Mouse (Mus musculus) liver, embryonic 13.5 days (tissue): Measurements from ENCODE around the gene Pdgfa. TPM values are rescaled to one million over a fixed set of nuclear protein-coding genes. Genes with fewer than 3 reads are reported as not detected.

Experiments
- ATAC-seq: fragments of 200-750 bp; cut with Nextera tagmentation; 2 replicates; pipeline ENCODE4 v1.8.0; 2017; ENCODE audit warnings: low read depth, mild to moderate bottlenecking, moderate number of reproducible peaks, moderate library complexity
- DNase-seq: peaks from one replicate; pipeline ENCODE4 v3.0.0; 2022
- H3K27ac ChIP-seq: fragments of 300-500 bp; sonication (generic); 2 replicates; pipeline ENCODE4 v1.5.1; 2015; ENCODE audit warnings: moderate library complexity, mild to moderate bottlenecking, inconsistent platforms
- H3K27me3 ChIP-seq: fragments of 300-500 bp; sonication (generic); 2 replicates; pipeline ENCODE4 v1.6.1; 2015; ENCODE audit warnings: mild to moderate bottlenecking, inconsistent platforms
- H3K36me3 ChIP-seq: fragments of 300-500 bp; sonication (generic); 2 replicates; pipeline ENCODE4 v1.6.1; 2015; ENCODE audit warnings: mild to moderate bottlenecking, inconsistent platforms
- H3K4me1 ChIP-seq: fragments of 300-500 bp; sonication (generic); replicated peaks from 2 replicates; pipeline ENCODE4 v1.6.1; 2015; ENCODE audit warnings: inconsistent platforms
- H3K4me2 ChIP-seq: fragments of 300-500 bp; sonication (generic); 2 replicates; pipeline ENCODE4 v1.6.1; 2015; ENCODE audit warnings: inconsistent platforms, mild to moderate bottlenecking, moderate library complexity
- H3K4me3 ChIP-seq: fragments of 300-500 bp; sonication (generic); replicated peaks from 2 replicates; pipeline ENCODE4 v1.5.1; 2015; ENCODE audit warnings: mild to moderate bottlenecking, inconsistent platforms
- H3K9ac ChIP-seq: fragments of 300-500 bp; sonication (generic); 2 replicates; pipeline ENCODE4 v1.6.1; 2015; ENCODE audit warnings: mild to moderate bottlenecking, inconsistent platforms
- H3K9me3 ChIP-seq: fragments of 300-500 bp; sonication (generic); replicated peaks from 2 replicates; pipeline ENCODE4 v1.6.1; 2016; ENCODE audit warnings: inconsistent platforms
- WGBS: fragments of 180-500 bp; shearing (Covaris S2); methylation state at CpG from one replicate; pipeline ENCODE4 v1.1.7; 2015; ENCODE audit not compliant: insufficient replicate concordance; 5-methylcytosine and 5-hydroxymethylcytosine counted together
- polyA plus RNA-seq: library from polyadenylated mRNA; unstranded; fragments of >200 nt; fragmentation: Nextera tagmentation; extraction: Ambion mirVana; gene quantifications from 2 replicates; pipeline ENCODE4 v1.2.1, GENCODE M21; 2015

Pdgfa gene
- polyA plus RNA-seq, result 2.2 and 2.3 TPM in 2 replicates

GRCm38 (mm10) chr5:138997171-138997788, at the start of gene Pdgfa:
Gene Pdgfa, minus strand, starts transcription at chr5:138997370.
- H3K27me3 ChIP-seq, result peaks cover 98% of the 10 kb centered on the region
- no peak within 1 kb of the TSS for H3K27ac ChIP-seq
- H3K9ac ChIP-seq, result no peak within 1 kb of the TSS
- ATAC-seq (no peak), DNase-seq (no peak)
- no peaks in the 10 kb centered on the region for H3K9me3 ChIP-seq
- H3K4me2 ChIP-seq, result peak within 1 kb of the TSS; percentile 69
- peak within 1 kb of the TSS; percentile 58 for H3K4me3 ChIP-seq
- 1% methylated on average over 48 of the region's 48 CpGs for WGBS
- H3K36me3 ChIP-seq, result no peaks in the 10 kb centered on the region
- H3K4me1 ChIP-seq, result peaks cover 37% of the 10 kb centered on the region

GRCm38 (mm10) chr5:139046636-139047035, 49.5 kb upstream of the Pdgfa start:
- Histone ChIP-seq H3K36me3 (no peaks in the 10 kb centered on the region), H3K4me2 (no peak overlapping the region), H3K9ac (no peak overlapping the region), H3K27ac (no peak overlapping the region), H3K4me1 (no peaks in the 10 kb centered on the region), H3K4me3 (no peak overlapping the region), H3K27me3 (no peaks in the 10 kb centered on the region), H3K9me3 (no peaks in the 10 kb centered on the region)
- ATAC-seq (no peak), DNase-seq (no peak)
- WGBS, result 43% methylated on average over 5 of the region's 5 CpGs

- 55% methylated on average over 4 of the region's 4 CpGs for WGBS
- H3K27me3 ChIP-seq, result no peaks in the 10 kb centered on the region
- H3K27ac ChIP-seq, result no peak overlapping the region
- ATAC-seq, result no peak
- no peaks in the 10 kb centered on the region for H3K4me1 ChIP-seq
- H3K9me3 ChIP-seq, result no peaks in the 10 kb centered on the region
- H3K36me3 ChIP-seq, result no peaks in the 10 kb centered on the region
- H3K4me3 ChIP-seq, result no peak overlapping the region
- no peak overlapping the region for H3K9ac ChIP-seq
- no peak overlapping the region for H3K4me2 ChIP-seq
- no peak for DNase-seq
Measured at GRCm38 (mm10) chr5:139043546-139043945, 46.4 kb upstream of the Pdgfa start.

GRCm38 (mm10) chr5:139042299-139042698, 45.1 kb upstream of the Pdgfa start:
- Histone ChIP-seq H3K36me3 (no peaks in the 10 kb centered on the region), H3K27me3 (no peaks in the 10 kb centered on the region), H3K4me2 (no peak overlapping the region), H3K4me3 (no peak overlapping the region), H3K27ac (no peak overlapping the region), H3K9me3 (no peaks in the 10 kb centered on the region), H3K4me1 (no peaks in the 10 kb centered on the region), H3K9ac (no peak overlapping the region)
- DNase-seq (no peak), ATAC-seq (no peak)
- WGBS, result 39% methylated on average over 12 of the region's 12 CpGs

GRCm38 (mm10) chr5:139035171-139035570, 38.0 kb upstream of the Pdgfa start:
- H3K4me1 ChIP-seq, result no peaks in the 10 kb centered on the region; the same call in 1 of the 2 replicates
- DNase-seq (no peak), ATAC-seq (no peak)
- H3K9ac ChIP-seq, result no peak overlapping the region
- WGBS, result 53% methylated on average over 2 of the region's 2 CpGs
- no peaks in the 10 kb centered on the region for H3K36me3 ChIP-seq
- no peaks in the 10 kb centered on the region for H3K9me3 ChIP-seq
- no peak overlapping the region for H3K4me2 ChIP-seq
- no peaks in the 10 kb centered on the region for H3K27me3 ChIP-seq
- H3K4me3 ChIP-seq, result no peak overlapping the region
- no peak overlapping the region for H3K27ac ChIP-seq

- DNase-seq (no peak), ATAC-seq (no peak)
- Histone ChIP-seq H3K36me3 (no peaks in the 10 kb centered on the region), H3K9me3 (no peaks in the 10 kb centered on the region), H3K4me1 (no peaks in the 10 kb centered on the region; the same call in 1 of the 2 replicates), H3K4me3 (no peak overlapping the region), H3K4me2 (no peak overlapping the region), H3K9ac (no peak overlapping the region), H3K27ac (no peak overlapping the region), H3K27me3 (no peaks in the 10 kb centered on the region)
- 45% methylated on average over 6 of the region's 6 CpGs for WGBS
Measured at GRCm38 (mm10) chr5:139034746-139035145, 37.6 kb upstream of the Pdgfa start.

- DNase-seq (no peak), ATAC-seq (no peak)
- WGBS, result 52% methylated on average over 14 of the region's 14 CpGs
- no peaks in the 10 kb centered on the region for H3K27me3 ChIP-seq
- H3K4me3 ChIP-seq, result no peak overlapping the region
- no peak overlapping the region for H3K27ac ChIP-seq
- no peaks in the 10 kb centered on the region; the same call in 1 of the 2 replicates for H3K4me1 ChIP-seq
- H3K36me3 ChIP-seq, result no peaks in the 10 kb centered on the region
- H3K9me3 ChIP-seq, result no peaks in the 10 kb centered on the region
- H3K4me2 ChIP-seq, result no peak overlapping the region
- no peak overlapping the region for H3K9ac ChIP-seq
Measured at GRCm38 (mm10) chr5:139033406-139034317, 36.5 kb upstream of the Pdgfa start.

GRCm38 (mm10) chr5:139027603-139028002, 30.4 kb upstream of the Pdgfa start:
- H3K4me3 ChIP-seq, result no peak overlapping the region
- H3K27me3 ChIP-seq, result no peaks in the 10 kb centered on the region
- H3K4me1 ChIP-seq, result no peaks in the 10 kb centered on the region; the same call in 1 of the 2 replicates
- no peak for ATAC-seq
- H3K4me2 ChIP-seq, result no peak overlapping the region
- no peaks in the 10 kb centered on the region for H3K36me3 ChIP-seq
- WGBS, result 66% methylated on average over 15 of the region's 15 CpGs
- H3K9me3 ChIP-seq, result no peaks in the 10 kb centered on the region
- DNase-seq, result no peak
- H3K27ac ChIP-seq, result no peak overlapping the region
- no peak overlapping the region for H3K9ac ChIP-seq

- H3K36me3 ChIP-seq, result no peaks in the 10 kb centered on the region
- no peak overlapping the region; the same call in 1 of the 2 replicates for H3K27ac ChIP-seq
- H3K4me1 ChIP-seq, result no peaks in the 10 kb centered on the region
- no peak for ATAC-seq
- no peak for DNase-seq
- no peak overlapping the region for H3K4me3 ChIP-seq
- H3K9me3 ChIP-seq, result no peaks in the 10 kb centered on the region
- 33% methylated on average over 12 of the region's 12 CpGs for WGBS
- no peaks in the 10 kb centered on the region for H3K27me3 ChIP-seq
- no peak overlapping the region for H3K9ac ChIP-seq
- H3K4me2 ChIP-seq, result no peak overlapping the region
Measured at GRCm38 (mm10) chr5:139024351-139025105, 27.4 kb upstream of the Pdgfa start.

GRCm38 (mm10) chr5:139020595-139020994, 23.4 kb upstream of the Pdgfa start:
- ATAC-seq (0 out of 2 replicates have a peak, but pooled peaks have one; percentile 41), DNase-seq (no peak)
- no peak overlapping the region for H3K27ac ChIP-seq
- 51% methylated on average over 6 of the region's 6 CpGs for WGBS
- no peaks in the 10 kb centered on the region for H3K36me3 ChIP-seq
- no peak overlapping the region for H3K4me3 ChIP-seq
- no peak overlapping the region for H3K9ac ChIP-seq
- H3K27me3 ChIP-seq, result no peaks in the 10 kb centered on the region
- H3K4me2 ChIP-seq, result no peak overlapping the region
- peaks cover 10% of the 10 kb centered on the region for H3K4me1 ChIP-seq
- H3K9me3 ChIP-seq, result no peaks in the 10 kb centered on the region
